Mouse (Mus musculus): Measurements from ENCODE around the gene Serpinb9c. TPM values are rescaled to one million over a fixed set of nuclear protein-coding genes. Genes with fewer than 3 reads are reported as not detected.

The Serpinb9c gene
- polyA plus RNA-seq (2015; fragmentation: Illumina TruSeq; extraction: RNeasy Lipid Tissue Mini Kit (QIAGEN cat#74804); ENCODE audit: insufficient read depth, low replicate concordance) = not detected

GRCm38 (mm10) chr13:33159642-33160041, at the start of gene Serpinb9c:
Serpinb9c (minus strand) TSS chr13:33159742.

DNA sequence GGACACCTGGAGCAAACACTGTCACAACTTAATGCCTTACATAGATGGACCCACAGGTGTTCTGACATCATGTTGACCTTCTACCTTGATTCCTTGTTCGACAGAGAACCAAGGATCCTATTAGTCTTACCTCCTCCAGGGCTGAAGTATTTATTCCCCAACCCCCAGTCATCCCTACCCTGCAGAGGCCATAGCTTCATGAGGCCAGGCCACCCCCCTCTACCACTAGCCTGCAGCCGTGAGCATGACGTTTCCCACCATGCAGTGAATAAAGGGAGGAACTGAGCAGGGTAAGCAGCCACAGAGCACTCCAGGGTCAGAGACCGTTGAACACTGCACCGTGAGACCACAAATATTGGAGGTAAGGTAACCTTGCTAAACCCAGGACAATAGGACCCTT, 33.1 kb upstream of the Serpinb9c start, which contains the start of gene Serpinb9d:
TSS of gene Serpinb9d (plus strand) at position 301 of the 400 bp plus-strand sequence.

Other genes starting within 250 kb of the Serpinb9c start
- 116 TPM for gene Serpinb6b, start 194.5 kb downstream of the Serpinb9c start, polyA plus RNA-seq (2015; fragmentation: Illumina TruSeq; extraction: RNeasy Lipid Tissue Mini Kit (QIAGEN cat#74804); ENCODE audit: insufficient read depth, low replicate concordance)
- gene Serpinb9, start 156.5 kb downstream of the Serpinb9c start, polyA plus RNA-seq (2015; fragmentation: Illumina TruSeq; extraction: RNeasy Lipid Tissue Mini Kit (QIAGEN cat#74804); ENCODE audit: insufficient read depth, low replicate concordance) = 68.0 TPM
- gene Serpinb9b, start 132.3 kb downstream of the Serpinb9c start, polyA plus RNA-seq (2015; fragmentation: Illumina TruSeq; extraction: RNeasy Lipid Tissue Mini Kit (QIAGEN cat#74804); ENCODE audit: insufficient read depth, low replicate concordance) = 1.2 TPM
- gene Serpinb1b, start 81.2 kb downstream of the Serpinb9c start, polyA plus RNA-seq (2015; fragmentation: Illumina TruSeq; extraction: RNeasy Lipid Tissue Mini Kit (QIAGEN cat#74804); ENCODE audit: insufficient read depth, low replicate concordance) = 0.54 TPM
- gene Serpinb9d, start 33.2 kb upstream of the Serpinb9c start, polyA plus RNA-seq (2015; fragmentation: Illumina TruSeq; extraction: RNeasy Lipid Tissue Mini Kit (QIAGEN cat#74804); ENCODE audit: insufficient read depth, low replicate concordance) = not detected
- not detected for gene Serpinb9e, start 89.9 kb upstream of the Serpinb9c start, polyA plus RNA-seq (2015; fragmentation: Illumina TruSeq; extraction: RNeasy Lipid Tissue Mini Kit (QIAGEN cat#74804); ENCODE audit: insufficient read depth, low replicate concordance)
- not detected for gene Serpinb9f, start 164.3 kb upstream of the Serpinb9c start, polyA plus RNA-seq (2015; fragmentation: Illumina TruSeq; extraction: RNeasy Lipid Tissue Mini Kit (QIAGEN cat#74804); ENCODE audit: insufficient read depth, low replicate concordance)
- gene Gm11397, start 236.0 kb upstream of the Serpinb9c start, polyA plus RNA-seq (2015; fragmentation: Illumina TruSeq; extraction: RNeasy Lipid Tissue Mini Kit (QIAGEN cat#74804); ENCODE audit: insufficient read depth, low replicate concordance) = not detected